Mouse (Mus musculus) small intestine, adult 2 months (tissue): ENCODE results near the gene Hp.

ENCODE experiments used
- CTCF ChIP-seq: fragments of 200-500 bp; IDR thresholded peaks from 2 replicates; pipeline ENCODE4 v1.5.1; 2012; ENCODE audit warnings: low read depth, mild to moderate bottlenecking, control low read depth, inconsistent platforms, low read length, moderate library complexity, mixed read lengths; ENCODE audit not compliant: insufficient replicate concordance, insufficient read length; ENCODE audit errors: extremely low read depth
- POLR2A ChIP-seq: fragments of 200-500 bp; IDR thresholded peaks from 2 replicates; pipeline ENCODE4 v1.6.1; 2012; ENCODE audit warnings: low read depth, mild to moderate bottlenecking, control low read depth, inconsistent platforms, low read length, moderate library complexity

- TF ChIP-seq CTCF = no peak
- no peak for TF ChIP-seq POLR2A
Measured at GRCm38 (mm10) chr8:109614243-109615210, 35.6 kb upstream of the Hp start, which contains the start of gene Pkd1l3.
